Mouse (Mus musculus) testis, adult 2 months (tissue): ENCODE measurements around the gene Zbtb17.

Experiments used
- CTCF ChIP-seq: fragments of 200-500 bp; IDR thresholded peaks from 2 replicates; pipeline ENCODE4 v1.5.1; 2012; ENCODE audit warnings: low read depth, mild to moderate bottlenecking, inconsistent platforms, low read length, moderate library complexity; ENCODE audit not compliant: control insufficient read depth, insufficient read depth, insufficient replicate concordance
- POLR2A ChIP-seq: fragments of 200-500 bp; IDR thresholded peaks from 2 replicates; pipeline ENCODE4 v1.6.1; 2012; ENCODE audit warnings: low read depth, mild to moderate bottlenecking, inconsistent platforms, low read length, moderate library complexity; ENCODE audit not compliant: control insufficient read depth

DNA sequence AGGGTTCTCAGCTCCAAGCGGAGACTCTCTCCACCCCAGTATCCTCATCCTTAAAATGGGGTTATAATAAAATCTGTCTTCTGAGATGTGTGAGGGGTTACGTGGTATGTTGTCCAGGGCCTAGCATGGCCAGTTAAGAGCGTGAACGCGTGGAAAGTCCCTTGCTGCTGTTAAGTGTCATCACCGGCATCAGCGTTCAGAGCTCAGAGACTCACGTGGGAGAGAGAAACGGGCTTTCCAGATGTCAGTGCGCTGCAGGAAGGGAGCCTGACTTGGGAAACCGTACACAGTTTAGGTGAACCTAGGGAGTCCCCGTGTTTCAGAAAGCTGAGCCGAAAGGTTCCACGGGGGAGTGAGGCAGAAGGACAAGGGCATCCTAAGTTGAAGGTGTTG lies 870 bp downstream of the Zbtb17 start:
- TF ChIP-seq CTCF = no peak
- no peak for TF ChIP-seq POLR2A
